Mouse (Mus musculus) cerebellum, adult 18-20 months (tissue): Measurements from ENCODE around the gene Nop16.
A peak's percentile ranks its signal among the peaks of the same experiment; 100 is the strongest.
"Not testable (repeated sequence)": the region's sequence is repeated elsewhere in the genome, so short reads cannot be mapped to it uniquely, and the experiment has no call there.

Experiments
- DNase-seq, 2 experiments: peaks; one replicate each; pipeline ENCODE4 v3.0.0; 2021

Nop16 gene

DNA sequence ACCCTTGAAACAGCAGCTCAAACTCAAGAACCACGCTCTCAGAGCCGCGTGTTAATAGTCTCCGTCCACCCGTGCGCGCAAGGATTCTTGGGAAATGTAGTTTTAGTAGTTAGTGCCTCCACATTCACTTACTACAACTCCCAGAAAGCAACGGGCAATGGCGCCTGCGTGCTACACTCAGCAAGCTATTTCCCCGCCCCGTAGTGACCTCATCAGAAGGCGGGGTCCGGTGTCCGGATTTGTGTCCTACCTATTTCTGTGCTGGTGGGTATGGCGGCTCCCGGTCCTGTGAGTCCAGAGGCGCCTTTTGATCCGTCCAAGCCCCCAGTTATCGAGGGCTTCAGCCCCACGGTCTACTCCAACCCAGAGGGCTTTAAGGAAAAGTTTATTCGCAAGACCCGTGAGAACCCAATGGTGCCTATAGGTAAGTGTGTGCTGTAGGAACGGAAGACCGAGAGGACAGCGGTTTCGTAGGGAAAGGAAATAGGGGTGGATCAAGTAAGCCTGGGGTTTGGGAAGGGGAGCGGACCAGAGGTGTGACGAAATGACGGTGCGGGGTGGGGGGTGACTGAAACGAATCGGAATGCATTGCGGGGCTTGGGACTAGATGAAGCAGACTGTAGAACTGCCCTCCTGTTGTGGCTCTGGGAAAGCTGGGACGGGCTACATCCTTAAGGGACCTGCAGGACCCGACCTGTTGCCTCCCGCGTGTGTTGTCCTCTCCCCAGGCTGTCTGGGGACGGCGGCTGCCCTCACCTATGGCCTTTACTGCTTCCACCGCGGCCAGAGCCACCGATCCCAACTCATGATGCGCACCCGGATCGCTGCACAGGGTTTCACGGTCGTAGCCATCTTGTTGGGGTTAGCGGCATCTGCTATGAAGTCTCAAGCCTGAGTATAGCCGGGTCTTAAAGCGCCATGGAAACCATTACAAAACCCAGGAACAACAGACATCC lies at the start of gene Nop16, which contains the start of gene Higd2a:
Nop16 (minus strand) TSS at position 95 of the 956 bp plus-strand sequence.
Higd2a (plus strand) TSS at position 212 of the 956 bp plus-strand sequence.
- DNase-seq, result peak; percentile 95 to 99

DNA sequence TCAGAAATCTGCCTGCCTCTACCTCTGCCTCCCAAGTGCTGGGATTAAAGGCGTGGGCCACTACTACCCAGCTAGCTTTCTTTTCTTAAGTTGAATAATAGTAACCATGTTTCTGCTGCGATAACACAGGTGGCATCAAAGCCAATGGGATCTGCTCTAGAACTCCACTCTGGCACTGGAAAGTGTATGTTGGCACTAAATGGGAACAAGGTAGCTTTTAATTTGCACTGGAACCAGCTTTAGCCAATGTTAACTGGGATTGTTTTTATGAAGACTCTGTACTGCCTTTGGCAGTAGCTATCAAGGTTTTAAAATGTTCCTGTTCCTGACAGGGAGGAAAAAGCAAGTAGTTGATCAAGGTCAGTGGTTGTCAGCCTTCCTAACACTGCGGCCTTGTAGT lies 45.1 kb upstream of the Nop16 start:
- DNase-seq, result no peak

DNA sequence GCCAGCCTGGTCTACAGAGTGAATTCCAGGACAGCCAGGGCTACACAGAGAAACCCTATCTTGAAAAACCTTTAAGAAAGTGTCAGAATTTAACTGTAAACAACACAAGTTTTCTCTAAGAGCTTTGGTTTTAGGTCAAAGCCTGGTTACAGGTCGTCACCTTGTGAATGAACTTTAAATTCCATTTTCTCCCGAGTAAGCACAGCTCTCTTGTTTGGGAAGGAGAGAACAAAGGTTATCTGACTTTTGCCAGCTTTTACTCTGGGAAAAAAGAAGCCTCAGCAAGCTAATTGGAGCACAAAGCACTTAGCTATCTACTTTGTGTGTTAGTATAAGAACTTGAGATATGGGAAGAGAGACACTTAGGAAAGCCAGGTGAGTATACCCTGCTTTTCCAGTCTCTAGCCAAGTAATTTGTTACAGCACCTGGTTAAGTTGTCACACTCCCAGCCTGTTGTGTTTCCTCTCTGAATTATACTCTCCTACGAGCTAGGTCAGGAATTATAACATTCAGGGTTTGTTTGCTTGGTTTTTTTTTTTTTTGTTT lies 42.9 kb upstream of the Nop16 start:
- DNase-seq, result no peak

DNA sequence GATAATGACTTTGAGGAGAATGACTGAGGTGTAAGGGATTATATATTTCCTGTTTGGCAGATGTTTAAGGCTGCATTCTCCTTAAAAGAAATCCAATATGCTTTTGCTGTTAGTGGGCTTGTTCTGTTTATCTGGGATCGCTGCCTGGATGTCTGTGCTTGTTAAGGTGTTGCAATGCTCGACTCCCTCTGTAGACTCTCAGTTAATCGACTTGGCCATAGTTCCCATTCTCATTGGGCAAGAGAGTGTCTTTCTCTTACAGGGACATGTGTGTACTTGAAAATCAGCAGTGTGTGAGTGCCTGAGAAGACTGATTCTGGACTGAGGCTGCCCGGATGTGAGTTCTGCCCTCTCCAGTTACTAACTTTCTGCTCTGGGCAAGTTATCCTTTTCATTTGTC lies 39.2 kb upstream of the Nop16 start:
- DNase-seq, result no peak

DNA sequence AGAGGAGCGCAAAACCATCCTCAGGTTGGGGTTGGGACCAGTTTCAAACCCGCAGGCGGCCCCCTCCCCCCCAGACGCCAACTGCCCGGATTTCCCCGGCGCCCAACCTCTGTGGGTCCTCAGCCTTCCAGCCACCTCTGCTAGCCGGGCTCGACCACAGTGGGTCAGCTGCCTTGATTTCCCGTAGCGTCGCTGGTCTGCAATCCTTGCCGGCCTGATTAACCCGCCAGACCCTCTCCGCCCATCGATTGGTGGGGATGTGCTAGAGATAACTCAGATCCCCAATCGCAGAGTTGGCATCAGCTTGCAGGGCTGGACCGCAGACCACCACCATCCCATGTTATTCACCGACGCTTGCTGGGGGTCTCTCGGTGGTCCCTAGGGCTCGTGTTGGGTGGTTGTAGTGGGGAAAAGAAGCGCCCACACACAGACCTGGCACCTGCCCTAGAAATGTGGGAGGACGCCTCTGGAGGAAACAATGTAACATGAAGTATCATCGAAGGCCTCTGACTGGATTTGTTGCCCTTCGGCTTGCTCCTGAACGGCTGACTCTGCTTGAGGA lies 32.2 kb upstream of the Nop16 start:
- DNase-seq, result no peak

DNA sequence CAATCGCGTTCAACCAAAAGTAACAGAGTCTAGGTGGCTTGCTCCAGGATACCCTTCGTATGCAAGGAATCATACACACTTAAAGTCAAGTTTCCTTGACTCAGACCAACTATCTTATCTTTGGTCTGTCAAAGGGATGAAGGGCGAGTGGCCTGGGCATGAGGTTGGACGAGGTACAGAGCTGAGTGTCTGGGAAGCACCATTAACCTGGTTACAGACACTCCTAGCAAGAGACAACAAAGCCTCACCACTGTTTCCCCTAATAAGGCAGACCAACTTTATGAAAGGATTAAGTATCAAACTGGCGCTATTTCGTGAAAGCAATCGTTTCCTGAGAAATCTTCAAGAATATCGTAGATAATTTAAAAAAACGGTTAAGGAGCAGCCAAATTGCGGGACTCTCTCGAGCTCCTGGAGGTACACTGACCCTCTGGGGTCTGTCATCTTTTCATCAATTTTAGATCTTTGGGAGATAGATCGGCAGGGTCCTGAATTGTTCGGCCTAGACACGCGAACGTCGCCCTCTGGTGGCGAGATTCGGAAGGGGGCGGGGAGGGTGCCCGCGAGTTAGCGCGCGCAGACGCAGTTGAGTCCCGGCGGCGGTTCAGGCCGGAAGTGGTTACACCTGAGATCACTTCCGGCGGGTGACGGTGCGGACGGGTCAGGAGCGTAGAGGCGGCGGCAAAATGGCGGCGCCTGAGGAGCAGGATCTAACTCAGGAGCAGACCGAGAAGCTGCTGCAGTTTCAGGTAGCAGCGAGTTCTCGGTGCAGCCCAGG lies 31.5 kb upstream of the Nop16 start, which contains the start of gene Faf2:
Faf2 (plus strand) TSS at position 630 of the 778 bp plus-strand sequence.
- peak; percentile 97 to 100 for DNase-seq

DNA sequence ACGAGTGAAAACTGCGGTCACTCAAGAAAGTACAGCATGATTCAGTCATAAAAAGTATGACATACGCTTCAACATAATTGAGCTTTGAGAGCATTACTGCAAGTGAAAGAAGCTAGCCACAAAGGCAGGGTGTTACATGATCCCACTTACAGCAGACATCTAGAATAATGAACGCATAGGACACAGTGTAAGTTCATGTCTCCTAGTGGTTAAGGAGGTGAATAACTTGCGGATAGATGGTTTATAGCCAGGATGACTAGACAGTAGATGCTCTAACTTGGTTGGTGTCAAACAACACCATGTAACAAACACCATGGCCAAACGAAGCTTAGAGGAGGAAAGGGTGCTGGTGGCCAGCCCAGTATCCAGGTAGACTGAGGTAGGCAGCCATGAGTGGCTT lies 27.1 kb upstream of the Nop16 start:
- no peak for DNase-seq

DNA sequence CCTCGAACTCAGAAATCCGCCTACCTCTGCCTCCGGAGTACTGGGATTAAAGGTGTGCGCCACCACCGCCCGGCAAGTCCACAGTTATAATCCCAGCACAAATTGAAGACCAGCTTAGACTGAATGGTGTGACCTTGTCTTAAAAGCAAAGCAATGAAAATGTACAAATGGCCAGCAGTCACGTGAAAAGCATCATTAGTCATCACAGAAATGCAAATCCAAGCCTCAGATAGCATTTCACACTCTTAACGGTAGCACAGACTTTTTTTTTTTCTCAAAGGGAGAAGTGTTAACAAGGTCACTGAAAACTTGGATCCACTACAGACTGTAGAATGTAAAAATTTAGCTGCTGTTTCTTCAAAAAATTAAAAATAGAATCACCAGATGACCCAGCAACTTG lies 26.4 kb upstream of the Nop16 start:
- DNase-seq, result no peak

DNA sequence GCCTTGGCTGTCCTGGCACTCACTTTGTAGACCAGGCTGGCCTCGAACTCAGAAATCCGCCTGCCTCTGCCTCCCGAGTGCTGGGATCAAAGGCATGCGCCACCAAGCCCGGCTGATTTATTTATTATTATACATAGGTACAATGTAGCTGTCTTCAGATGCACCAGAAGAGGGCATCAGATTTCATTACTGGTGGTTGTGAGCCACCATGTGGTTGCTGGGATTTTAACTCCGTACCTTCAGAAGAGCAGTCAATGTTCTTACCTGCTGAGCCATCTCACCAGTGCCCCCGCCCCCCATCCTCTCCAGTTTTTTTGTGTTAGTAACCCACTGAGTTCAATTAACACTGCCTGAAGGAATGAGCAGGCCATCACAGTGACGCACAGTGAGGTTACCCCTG lies 23.3 kb upstream of the Nop16 start:
- not testable (repeated sequence) for DNase-seq

DNA sequence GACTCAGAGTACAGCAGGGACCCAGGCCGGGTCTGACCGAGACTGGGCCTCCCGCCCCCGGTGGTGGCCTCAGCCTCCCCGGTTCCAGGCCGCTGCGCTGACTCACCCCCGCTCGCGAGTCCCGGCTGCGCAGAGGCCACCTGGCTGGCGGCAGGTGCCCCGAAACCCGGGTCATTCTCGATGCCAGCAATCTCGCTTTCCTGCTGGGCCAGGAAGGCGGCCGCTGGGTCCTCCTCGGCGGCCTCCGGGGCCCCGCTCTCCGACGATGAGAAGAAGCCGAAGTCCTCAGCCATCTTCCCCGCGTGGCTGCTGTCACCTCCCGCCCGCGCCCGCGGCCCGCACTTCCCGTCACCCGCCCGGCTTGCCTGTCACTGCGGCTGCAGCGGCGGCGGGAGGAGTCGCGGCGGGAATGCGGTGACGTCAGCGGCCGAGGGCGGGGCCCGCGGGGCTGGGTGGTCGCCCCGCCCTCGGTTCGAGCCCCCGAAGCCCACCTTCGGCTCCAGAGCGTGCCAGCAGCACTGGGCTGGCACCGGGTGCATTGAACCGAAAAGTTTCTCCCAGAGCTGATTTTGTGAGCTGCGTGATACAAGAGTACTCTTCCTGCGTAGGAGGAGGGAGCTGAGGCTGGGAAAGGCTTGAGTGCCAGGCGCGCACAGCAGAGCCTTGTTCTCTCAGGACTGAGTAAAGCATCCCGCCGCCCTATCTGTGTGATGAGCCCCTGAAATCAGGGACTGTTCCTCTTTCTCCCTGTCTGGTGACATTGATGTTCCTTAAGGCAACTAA lies 21.3 kb upstream of the Nop16 start, which contains the start of gene Cltb:
Cltb (minus strand) TSS at position 373 of the 783 bp plus-strand sequence.
- DNase-seq, result peak; percentile 93 to 98

DNA sequence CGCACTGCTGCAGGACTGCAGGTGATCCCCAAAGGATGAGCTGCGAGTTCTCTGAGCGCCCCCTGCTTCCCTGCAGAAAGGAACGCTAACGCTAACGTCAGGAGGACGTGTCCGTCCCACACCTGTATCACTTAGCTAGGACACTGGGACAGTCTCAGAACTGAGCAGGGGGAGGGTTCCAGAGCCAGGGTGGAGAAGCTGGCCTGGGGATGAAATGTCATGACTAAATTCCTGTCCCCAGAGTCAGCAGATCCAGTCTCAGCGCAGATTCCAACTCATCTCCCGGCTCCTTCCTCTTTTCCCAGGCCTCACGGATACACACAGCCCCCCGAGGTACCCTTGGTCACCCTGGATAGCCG lies 20.7 kb upstream of the Nop16 start:
- DNase-seq, result peak in 1 of 2 experiments; percentile 59

DNA sequence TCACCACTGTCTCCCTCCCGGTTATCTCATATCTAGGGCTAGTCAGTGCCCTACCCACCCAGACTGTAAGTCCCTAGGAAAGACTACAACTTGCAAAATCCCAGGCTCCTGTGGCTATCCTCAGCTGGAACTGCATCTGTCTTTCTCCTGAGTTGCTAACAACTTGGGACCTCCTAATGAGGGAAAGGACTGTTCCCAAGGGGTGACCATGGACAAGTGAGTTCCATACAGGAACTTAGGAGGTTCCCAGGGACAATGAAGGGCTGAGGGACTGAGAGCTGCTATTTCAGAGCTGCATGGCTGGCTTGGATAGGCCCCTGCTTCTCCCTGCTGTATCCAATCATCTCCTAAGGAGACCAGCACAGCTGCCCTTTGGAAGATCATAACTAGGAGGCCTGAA lies 19.4 kb upstream of the Nop16 start:
- peak in 1 of 2 experiments; percentile 26 for DNase-seq

DNA sequence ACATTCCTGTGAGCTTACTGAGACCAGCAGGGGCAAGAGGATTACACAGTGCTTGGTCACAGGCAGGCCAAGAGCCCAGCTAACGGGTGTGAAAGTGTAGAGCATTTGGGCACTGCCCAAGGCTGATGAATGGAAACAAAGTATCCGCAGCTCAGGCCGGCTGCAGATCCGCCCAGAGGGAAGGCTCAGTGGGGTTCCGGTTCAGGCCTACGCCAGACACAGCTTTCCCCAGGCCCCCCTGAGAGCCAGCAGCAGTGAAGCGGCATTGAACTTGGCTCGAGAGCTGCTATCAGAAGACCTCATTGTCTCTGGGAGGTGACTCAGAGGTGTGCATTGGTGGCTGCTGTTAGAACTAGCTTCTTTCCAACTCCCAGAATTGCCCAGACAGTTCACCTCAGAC lies 18.8 kb upstream of the Nop16 start:
- DNase-seq, result peak; percentile 63 to 64

DNA sequence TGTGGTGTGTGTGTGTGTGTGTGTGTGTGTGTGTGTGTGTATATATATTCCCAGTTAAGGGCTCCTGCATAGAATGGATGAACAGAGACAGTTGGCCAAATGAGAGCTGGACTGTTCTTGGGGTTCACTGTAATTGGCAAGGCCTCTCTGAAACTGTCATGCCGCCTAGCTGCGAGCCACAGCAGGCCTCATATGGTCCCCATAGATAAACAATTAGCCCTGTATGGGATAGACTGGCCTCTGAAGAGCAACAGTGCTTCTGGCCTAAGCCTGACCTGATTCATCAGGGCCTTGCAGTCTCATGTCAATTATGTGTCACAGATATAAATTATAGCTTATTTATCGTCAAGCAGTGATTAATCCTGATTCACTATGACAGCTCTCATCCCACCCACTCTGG lies 18.1 kb upstream of the Nop16 start:
- DNase-seq, result no peak

DNA sequence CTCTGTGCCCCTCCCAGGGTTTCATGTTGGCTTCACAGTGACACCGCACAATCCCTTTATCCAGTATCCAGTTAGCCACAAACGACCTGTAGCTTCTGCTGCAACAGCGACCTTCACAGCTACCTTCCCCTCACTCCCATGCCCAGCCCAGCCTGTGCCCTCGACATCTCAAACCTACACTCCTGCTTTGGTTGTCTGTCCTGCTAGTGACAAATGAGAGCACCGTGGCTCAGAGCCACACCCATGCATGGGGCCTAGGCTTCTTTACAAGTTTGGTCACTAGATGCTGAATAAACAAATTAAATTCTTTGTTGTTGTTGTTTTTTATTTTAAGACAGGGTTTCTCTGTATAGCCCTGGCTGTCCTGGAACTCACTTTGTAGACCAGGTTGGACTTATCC lies 17.3 kb upstream of the Nop16 start:
- no peak for DNase-seq

DNA sequence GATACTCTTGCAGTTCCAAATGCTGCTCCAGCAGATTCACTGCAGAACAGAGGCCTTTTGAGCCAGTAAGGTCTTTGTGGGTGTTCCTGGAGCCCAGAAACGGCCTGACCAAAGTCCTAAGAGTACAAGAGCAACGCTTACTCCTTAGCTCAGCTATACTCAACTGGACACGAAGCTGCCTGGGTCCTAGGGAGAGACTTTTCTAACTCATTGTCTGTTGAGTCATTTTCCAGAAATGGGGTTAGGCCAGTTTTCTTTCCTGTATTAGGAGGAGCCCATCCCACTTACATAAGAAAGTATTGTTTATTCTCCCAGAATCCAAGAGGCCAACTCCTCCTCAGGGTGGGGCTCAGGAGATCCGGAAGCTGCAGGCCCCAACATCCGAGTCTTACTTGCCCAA lies 15.5 kb upstream of the Nop16 start:
- no peak for DNase-seq

DNA sequence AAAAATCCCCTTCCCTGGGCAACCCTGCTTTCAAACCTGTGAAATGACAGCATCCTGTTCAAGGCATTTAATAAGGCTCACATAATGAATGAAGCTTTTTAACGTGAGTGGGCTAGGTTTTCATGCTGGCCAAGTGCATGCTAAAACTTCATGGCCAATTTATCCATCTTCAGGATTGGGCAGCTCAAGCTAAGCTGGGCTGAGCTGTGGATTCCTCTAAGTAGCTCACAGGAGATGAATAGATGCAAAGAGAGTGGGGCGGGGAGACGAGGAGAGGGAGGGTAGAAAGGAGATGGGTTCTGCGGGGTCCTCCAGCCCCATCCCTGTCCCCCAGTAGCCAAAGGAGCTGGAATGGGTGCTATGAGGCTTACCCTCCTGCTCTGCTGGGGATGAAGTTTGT lies 14.3 kb upstream of the Nop16 start:
- DNase-seq, result no peak

DNA sequence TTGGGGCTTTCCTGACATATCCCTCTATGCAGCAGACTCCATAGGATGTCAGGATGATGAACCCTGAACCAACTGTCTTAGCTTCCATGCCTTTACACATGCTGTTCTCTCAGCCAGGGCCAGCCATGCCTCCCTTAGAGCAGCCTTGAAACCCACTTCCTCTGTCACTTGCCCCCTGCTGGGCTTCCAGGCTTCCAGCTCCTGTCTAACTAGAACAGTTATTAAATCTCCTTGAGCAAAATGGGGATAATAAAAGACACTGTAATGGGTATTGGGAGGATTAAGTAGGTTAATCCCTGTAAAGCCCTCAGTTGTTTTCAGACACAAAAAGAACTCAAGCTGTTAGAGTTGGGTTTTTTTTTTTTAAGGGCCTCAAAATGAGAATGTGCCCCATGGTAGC lies 13.6 kb upstream of the Nop16 start:
- no peak for DNase-seq

DNA sequence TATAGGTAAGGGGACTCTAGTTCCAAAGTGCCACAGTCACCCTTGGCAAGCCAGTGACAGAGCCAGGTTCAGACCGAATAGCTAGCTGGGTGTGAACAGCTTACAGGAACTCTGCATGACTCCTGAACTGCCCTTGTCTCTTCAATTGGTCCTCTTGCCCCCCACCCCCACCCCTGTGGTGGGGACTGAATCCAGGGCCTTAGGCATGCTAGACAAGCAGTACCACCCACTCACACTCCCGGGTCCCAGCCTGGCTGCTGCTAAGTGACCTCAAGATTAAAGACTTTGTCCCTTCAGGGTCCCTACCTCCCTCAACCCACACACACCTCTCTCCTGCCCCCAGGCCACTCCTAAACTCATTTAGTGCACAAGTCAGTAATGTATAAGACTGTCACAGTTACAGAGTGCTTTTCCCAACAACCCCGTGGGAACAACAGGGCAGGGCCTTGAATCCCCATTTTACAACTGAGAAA lies 12.8 kb upstream of the Nop16 start:
- no peak for DNase-seq

DNA sequence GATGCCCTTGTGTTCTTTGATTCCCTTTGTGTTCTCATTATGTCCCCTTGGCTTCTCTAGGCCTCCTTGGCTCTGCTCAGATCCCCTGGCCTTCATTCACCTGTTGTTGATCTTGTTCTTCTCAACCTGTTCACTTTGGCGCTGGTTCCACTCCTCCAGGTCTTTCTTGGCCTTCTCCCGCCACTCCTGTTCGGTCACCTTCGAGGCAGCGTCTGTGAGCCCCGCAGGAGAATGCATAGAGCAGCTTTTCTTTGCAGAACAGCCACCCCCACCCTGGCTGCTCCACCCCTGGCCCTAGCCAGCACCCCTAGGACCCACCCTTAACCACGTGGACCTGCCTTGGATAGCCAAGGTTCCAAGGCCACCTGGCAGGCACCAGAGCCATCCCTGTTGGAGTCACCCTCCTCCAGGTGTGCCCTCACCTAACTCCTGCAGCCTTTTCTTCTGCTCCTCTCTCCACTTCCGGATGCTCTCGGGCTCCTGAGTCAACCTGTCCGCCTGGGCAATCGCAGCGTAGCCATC lies 8.8 kb upstream of the Nop16 start:
- DNase-seq, result peak in 1 of 2 experiments; percentile 46

DNA sequence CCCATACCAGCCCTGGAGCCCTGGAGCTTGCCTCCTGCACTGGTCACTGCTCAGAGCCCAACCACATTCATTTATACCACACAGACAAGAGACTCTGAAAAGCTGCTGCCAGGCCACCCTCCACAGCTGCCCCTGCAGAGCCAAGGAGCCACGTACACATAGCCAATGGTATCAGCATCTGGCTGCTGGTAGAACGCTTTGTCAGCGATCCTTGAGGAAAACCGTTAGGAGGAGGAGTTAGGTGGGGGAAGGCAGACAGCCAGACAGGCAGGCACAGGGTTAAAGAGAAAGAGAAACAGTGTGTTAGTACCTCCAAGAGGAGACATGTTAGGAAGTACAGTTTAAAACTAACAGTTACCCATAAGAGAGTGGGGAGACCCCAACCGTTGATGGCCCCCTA lies 7.0 kb upstream of the Nop16 start:
- DNase-seq, result no peak
